Mouse (Mus musculus): ENCODE measurements around the gene Guca2a. TPM values are rescaled to one million over a fixed set of nuclear protein-coding genes. Genes with fewer than 3 reads are reported as not detected.

Gene Guca2a
- polyA plus RNA-seq, 1 experiment from 2014 or later = not detected

DNA sequence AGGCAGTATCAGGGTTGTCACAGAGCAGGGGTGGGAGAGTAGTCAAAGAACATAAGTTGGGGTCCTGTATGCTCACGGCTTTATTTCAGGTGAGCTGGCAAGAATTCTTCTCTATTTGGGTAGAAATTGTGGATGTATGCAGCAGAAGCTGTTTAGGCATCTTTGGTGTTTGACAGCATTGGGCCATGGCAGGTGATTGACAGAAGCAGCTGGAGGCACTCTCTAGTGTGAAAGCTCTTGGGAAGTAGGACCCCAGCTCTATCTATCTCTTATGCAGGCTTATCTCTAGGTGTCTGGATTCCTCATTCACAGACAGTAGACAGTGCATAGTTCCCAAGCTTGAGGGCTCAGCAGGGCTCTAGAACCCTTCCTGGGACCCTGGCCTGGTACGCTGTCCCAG is 48.2 kb downstream of the Guca2a start:
- TF ChIP-seq CTCF (IDR thresholded peaks at IDR 0.05; ENCODE audit: low read depth) (no peak), EP300 (IDR thresholded peaks at IDR 0.05; ENCODE audit: low read depth) (no peak)
- Histone ChIP-seq H3K9me3 (ENCODE audit: low read length) (no peaks in the 10 kb centered on the region), H3K27me3 (ENCODE audit: insufficient read depth, low read length) (no peaks in the 10 kb centered on the region), H3K4me3 (ENCODE audit: low read depth, low read length) (no peak overlapping the region), H3K4me2 (ENCODE audit: low read depth, low read length) (no peak overlapping the region), H3K36me3 (replicated peaks; ENCODE audit: insufficient read depth, low read length) (no peaks in the 10 kb centered on the region), H3K27ac (ENCODE audit: low read depth) (no peak overlapping the region), H3K9ac (replicated peaks) (no peak overlapping the region), H3K4me1 (ENCODE audit: insufficient read depth) (no peaks in the 10 kb centered on the region)
- DNase-seq = no peak
- WGBS (ENCODE audit: insufficient replicate concordance) = 79% methylated on average over 2 of the region's 2 CpGs
- no peak for ATAC-seq

Other genes starting within 250 kb of the Guca2a start
- gene Ccdc30, start 222.2 kb upstream of the Guca2a start, polyA plus RNA-seq (2015; fragmentation: Nextera tagmentation; extraction: Ambion mirVana) = 2.4 and 2.9 TPM in 2 replicates
- 33.0 and 37.0 TPM in 2 replicates for gene Ppcs, start 215.3 kb upstream of the Guca2a start, polyA plus RNA-seq (2015; fragmentation: Nextera tagmentation; extraction: Ambion mirVana)
- 1.3 TPM in 2 replicates for gene Zmynd12, start 214.9 kb upstream of the Guca2a start, polyA plus RNA-seq (2015; fragmentation: Nextera tagmentation; extraction: Ambion mirVana)
- gene Rimkla, start 145.1 kb upstream of the Guca2a start, polyA plus RNA-seq (2015; fragmentation: Nextera tagmentation; extraction: Ambion mirVana) = not detected in 2 replicates
- gene Foxj3, start 100.7 kb upstream of the Guca2a start, polyA plus RNA-seq (2015; fragmentation: Nextera tagmentation; extraction: Ambion mirVana) = 2.6 and 2.9 TPM in 2 replicates
- 3.8 and 4.3 TPM in 2 replicates for gene Frg2f1, start 98.2 kb upstream of the Guca2a start, polyA plus RNA-seq (2015; fragmentation: Nextera tagmentation; extraction: Ambion mirVana)
- gene Guca2b, start 21.2 kb downstream of the Guca2a start, polyA plus RNA-seq (2015; fragmentation: Nextera tagmentation; extraction: Ambion mirVana) = not detected in 2 replicates
- 3.5 and 3.8 TPM in 2 replicates for gene Hivep3, start 96.1 kb downstream of the Guca2a start, polyA plus RNA-seq (2015; fragmentation: Nextera tagmentation; extraction: Ambion mirVana)

Data from liver, postnatal 0 days (tissue).